Mouse (Mus musculus) thymus, postnatal 36 days (tissue): ENCODE results near the gene Ntf5.
A peak's percentile ranks its signal among the peaks of the same experiment; 100 is the strongest.

Source experiments
- DNase-seq, 2 experiments: peaks; one replicate each; pipeline ENCODE4 v3.0.0; 2022; ENCODE audit warnings: mixed read lengths in 2 of 2

Gene Ntf5

DNA sequence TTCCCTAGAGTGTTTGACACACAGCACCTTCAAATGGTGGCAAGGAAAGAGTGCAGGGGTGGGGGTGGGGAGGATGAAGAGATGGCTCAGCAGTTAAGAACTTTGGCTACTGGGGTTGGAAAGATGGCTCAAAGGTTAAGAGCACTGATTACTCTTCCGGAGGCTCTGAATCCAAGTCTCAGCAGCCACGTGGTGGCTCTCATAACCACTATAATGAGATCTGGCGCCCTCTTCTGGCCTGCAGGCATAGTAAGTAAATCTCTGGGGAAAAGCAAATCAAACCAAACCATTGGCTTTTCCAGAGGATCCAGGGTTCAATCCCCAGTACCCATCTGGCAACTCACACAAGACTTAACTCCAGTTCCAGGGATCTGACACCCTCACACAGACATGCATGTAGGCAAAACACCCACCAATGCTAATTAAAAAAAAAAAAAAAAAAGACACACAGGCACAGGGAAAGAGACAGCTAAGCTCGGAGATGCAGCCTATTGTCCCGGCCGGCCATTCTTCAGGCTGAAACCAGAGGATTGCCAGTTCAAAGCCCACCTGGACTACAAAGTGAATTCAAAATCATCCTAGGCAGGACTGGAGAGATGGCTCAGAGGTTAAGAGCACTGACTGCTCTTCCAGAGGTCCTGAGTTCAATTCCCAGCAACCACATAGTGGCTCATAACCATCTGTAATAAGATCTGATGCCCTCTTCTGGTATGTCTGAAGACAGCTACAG lies 9.8 kb upstream of the Ntf5 start:
- DNase-seq = peak; percentile 55 to 60

DNA sequence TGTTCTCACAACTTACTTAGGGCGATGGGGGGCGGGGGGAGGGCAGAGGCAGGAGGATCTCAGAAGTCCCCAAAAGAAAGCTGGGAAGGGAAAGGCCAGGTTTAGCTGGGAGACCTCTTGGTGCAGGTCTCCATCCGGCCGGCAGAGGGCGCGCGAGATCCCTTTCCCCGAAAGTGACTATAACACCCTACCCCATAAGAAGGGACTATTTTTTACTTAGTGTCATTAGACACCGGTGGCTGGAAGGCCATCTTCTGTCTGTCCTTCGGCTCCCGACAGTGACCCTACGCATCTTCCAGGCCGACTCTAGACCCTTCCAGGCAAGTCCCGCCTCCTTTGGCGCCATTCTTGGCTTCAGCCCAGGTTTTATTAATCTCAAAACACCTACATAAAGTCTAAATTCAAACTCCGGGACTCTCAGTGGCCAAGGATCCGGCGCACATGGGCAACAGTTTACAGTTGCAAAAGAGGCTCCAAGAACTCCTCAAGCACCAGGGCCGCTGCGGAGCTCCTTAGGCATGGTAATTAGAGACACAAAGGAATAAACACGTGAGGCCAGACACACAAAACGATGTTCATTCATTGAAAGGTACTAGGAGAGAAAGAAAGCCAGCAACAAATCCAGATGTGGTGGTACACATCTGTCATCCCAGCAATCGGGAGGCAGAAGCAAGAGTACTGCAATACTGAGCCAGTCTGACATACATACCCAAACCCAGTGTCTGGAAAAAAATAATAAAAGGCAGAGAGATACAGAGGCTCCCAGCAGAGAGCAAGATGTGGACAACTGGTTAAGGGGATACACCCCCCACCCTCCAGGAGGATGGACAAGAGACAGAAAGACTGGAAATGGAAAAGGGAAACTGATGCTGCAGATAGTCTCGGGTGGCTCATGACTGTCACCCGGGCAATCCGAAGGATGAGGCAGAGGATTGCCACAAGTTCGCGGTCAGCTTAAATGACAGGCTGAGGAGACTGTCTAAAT lies 8.1 kb upstream of the Ntf5 start, which contains the start of gene Kcna7:
TSS of gene Kcna7 (plus strand) at position 563 of the 985 bp plus-strand sequence.
- peak; percentile 68 to 74 for DNase-seq

DNA sequence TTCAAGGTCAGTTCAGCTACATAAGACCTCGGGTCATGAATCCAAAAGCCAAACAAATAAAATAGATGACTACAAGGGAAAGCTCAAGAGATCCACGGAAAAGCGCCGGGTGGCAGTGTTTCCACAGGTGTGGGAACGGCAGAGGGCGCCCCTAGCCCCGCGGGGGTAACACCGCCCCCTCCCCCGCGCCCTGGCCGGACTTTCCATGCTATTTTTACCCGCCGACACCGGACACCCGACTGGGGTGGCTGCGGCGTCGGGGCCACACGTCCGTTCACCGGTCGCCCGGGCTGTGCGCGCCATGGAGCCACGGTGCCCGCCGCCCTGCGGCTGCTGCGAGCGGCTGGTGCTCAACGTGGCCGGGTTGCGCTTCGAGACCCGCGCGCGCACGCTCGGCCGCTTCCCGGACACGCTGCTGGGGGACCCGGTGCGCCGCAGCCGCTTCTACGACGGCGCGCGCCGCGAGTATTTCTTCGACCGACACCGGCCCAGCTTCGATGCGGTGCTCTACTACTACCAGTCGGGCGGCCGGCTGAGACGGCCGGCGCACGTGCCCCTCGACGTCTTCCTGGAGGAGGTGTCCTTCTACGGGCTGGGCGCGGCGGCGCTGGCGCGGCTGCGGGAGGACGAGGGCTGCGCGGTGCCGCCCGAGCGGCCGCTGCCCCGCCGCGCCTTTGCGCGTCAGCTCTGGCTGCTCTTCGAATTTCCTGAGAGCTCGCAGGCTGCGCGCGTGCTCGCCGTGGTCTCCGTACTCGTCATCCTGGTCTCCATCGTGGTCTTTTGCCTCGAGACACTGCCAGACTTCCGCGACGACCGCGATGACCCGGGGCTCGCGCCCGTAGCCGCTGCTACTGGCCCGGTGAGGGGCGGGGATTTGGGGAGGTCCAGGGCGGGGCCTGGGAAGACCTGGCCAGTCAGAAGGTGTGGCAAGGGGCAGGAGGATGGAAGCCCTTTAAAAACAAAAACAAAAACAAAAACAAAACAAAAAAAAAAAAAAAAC lies 7.0 kb upstream of the Ntf5 start:
- no peak for DNase-seq

DNA sequence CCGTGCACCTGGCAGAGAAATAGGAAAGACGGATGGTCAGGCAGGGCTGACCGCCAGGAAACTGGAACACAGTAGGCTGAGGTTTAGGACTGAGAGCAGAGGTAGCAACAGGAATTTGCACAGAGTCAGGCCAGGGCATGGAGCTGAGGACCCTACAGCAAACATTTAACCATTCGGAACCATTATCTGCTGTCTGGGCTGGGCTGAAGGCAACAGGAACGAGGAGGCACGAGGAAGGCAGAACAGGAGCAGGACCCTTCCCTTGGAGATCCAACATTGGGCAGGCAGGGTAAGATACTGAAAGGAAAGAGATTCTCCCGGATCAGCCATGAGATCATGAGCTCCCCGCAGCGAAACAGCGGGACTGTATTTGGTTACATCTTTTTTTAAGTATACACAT lies 5.7 kb upstream of the Ntf5 start:
- DNase-seq = no peak

DNA sequence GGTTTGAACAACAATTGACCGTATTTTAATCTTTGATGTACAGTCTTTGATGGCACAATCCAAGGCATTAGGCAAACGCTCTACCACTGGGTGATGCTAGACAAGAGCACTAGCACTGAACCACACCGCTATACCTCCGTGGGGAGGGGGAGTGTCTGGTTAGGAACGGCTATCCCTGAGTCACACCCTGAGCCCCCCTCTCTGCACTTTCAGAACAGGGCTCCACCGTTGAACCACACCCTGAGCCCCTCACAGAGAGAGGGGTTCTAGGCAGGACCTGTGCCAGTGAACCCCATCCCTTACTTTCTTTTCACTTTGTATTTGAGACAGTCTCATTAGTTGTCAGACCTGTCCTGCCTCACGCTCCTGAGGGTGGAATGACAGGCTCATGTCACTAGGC lies 5.1 kb upstream of the Ntf5 start:
- no peak for DNase-seq

DNA sequence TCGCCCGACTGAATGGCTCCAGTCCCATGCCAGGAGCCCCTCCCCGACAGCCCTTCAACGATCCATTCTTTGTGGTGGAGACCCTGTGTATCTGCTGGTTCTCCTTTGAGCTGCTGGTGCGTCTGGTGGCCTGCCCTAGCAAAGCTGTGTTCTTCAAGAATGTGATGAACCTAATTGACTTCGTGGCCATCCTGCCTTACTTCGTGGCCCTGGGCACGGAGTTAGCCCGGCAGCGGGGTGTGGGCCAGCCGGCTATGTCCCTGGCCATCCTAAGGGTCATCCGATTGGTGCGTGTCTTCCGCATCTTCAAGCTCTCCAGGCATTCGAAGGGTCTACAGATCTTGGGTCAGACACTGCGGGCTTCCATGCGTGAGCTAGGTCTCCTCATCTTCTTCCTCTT lies 4.5 kb upstream of the Ntf5 start:
- DNase-seq = no peak

DNA sequence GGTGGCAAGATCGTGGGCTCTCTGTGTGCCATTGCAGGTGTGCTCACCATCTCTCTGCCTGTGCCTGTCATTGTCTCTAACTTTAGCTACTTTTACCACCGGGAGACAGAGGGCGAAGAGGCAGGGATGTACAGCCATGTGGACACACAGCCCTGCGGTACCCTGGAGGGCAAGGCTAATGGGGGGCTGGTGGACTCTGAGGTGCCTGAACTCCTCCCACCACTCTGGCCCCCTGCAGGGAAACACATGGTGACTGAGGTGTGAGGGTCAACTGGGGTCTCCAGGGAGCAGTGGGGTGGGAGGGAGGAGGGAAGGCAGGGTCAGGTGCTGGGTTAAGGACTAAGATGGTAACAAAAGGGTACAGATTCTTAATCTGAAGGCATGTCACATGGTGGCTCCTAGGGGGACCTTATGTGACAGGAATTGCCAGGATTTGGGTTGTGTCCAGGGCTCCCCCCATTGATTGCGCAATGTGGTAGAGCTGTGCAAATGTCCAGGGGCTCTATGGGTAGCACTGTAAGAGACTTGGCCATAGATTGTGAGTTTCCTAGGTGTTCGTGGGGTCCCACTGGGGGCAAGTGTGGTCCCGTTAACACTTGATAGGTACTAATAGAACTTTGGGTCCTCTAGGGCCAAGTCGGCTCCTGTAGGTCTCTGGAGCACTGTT lies 3.9 kb upstream of the Ntf5 start:
- no peak for DNase-seq

DNA sequence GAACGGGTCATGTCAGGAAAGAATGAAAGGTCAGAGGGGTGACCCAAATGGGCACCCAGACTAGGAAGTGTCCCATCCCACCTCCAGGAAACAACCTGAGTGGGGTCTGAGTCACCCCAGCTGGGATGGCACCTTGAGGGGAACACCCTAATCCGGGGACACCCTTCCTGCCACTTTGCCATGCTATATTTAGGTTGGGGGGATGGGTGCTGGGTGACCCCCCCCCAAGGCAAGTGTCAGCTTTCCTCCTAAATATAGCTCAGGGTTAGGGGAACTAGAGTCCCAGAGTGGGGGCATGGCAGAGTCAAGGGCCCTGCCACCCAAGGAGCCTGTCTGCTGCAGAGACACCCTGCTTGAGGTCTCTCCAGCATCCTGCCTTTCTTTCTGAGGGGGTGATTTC lies 1.1 kb upstream of the Ntf5 start:
- no peak for DNase-seq

DNA sequence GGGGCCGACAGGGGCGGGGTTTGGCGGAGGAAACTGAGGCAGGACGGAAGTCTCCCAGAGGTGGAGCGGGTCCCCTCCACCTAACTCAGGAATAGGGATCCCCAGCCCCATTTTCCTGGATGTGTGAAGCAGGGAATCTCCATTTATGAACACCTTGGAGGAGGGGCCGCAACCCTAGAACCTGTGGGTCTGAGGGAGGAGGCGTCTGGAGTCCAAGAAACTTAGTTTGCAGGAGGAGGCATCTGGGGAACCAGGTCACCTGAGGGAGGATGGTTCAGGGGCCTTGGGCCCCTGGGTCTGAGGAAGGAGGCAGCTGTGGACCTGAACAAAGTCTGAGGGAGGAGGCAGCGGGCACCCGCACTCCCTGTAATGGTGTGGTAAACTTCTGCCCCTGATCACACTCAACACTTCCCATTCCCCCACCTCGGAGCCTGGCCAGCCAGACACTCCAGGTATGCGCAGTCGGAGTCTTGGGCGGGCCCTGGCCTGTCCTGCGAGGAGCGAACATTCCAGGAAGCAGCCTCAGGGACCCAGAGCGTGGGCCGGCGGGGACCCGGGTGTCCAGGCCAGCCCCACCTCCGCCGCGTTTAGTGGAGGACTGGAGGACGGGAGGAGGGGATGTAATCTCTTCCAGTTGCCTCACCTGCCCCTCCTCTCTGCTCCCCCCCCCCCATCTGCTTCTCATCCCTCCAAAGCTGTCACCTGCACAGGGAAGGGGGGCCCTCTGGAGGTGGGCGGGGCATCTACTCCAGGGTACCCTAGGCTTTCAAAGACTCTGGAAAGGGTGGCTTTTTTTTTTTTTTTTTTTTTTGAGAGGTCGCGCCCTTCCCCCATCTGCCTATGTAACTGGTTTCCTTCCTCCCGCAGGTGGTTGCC lies 607 bp downstream of the Ntf5 start:
- DNase-seq = no peak

DNA sequence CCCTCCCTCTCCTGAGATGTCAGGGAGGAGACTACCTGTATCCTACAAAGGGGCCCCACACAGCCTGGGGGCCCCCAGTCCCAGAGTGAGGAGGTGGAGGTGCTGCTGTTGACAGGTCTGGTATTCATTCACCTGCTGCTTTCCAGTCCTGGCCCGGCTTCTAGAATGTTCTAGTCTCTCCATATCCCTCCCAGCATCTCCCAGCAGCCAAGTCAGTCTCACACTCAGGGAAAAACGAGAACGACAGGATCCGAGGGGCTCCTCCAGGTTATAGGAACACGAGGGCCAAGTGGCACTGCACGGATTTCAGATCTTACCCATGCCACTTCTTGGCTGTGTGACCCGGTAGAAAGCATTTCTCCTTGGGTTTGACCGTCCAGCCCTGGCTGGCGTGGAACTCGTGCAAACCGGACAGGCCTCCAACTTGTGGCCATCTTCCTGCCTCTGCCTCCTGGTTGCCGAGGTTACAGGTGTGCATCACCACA lies 1.3 kb downstream of the Ntf5 start:
- DNase-seq = no peak

DNA sequence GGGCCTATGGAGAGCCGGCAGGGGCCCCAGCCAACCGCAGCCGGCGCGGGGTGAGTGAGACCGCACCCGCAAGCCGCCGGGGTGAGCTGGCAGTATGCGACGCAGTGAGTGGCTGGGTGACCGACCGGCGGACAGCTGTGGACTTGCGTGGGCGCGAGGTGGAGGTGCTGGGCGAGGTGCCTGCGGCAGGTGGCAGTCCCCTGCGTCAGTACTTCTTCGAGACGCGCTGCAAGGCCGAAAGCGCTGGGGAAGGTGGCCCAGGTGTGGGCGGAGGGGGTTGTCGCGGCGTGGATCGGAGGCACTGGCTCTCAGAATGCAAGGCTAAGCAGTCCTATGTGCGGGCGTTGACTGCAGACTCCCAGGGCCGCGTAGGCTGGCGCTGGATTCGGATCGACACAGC lies 2.1 kb downstream of the Ntf5 start:
- no peak for DNase-seq

DNA sequence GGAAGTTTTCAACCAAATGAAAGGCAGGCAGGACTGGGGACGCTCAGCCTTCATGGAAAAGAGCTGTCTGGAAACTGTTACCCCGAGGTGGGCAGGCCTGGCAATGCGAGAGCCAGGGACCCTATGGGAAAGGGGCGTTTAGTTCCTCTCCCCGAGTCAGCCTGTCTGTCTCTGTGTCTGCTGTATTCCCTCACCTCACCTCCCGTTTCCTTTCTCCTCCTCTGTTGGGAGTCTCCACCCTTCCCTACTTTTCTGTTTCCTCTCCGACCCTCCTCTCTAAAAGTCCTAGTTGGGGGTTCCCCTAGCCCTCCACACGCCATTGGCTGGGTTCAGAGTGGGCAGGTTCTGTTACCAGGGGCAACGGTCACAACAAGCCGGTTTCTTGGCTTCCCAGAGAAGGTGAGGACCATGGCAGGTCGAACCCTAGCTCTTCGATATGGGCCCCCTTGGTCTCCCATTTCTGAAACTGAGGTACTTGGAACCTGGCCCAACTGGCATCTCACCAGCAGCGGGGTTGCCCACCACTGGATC lies 4.5 kb downstream of the Ntf5 start:
- DNase-seq = no peak

DNA sequence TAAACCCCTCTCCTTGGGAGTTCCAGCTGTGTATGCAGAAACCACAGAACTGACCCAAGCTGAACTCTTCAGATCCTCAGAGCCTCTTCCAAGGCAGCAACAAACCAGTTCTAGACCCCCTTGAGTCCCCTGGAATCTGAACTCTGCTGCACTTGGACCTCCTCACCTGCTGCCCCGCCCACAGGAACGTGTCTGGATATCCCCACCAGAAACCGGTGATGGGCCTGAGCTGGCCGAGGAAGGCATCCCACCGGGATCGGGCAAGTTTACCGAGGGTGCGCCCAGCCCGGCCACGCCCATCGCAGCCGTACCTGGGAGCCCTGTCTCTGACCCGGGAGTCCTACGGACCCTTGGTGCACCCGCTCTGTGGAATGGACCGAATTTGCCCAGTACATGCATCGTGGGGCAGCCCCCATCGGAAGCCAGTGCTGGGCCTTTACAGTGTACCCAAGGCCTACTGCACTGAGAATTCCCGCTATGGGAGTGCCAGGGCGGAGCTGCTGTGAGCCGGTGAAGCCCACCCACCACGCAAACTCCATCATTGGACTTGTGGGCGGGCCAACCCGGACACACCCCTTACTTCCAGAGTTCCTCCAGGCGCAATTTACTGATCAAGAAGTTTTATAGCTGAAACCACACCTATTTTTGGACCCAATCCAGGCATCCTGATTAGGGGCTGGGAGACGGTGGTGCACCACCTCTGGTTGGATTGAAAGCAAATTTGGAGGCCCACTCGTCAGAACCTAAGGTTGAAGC lies 6.5 kb downstream of the Ntf5 start:
- no peak for DNase-seq

DNA sequence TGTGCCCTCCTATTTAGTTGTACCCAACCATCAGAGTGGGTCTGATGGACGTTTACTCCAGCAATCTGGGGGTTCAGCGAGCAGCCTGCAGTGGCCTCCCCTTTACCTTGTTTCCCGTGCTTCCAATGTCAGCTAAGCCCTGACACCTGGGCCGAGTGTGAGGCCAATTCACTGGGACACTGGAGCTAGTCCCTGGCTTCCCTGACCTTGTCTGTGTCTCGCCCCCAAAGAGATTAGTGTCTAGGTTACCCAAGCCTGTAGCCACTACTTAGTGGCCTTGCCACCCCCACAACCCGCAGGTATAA lies 7.1 kb downstream of the Ntf5 start, which contains the start of gene Lhb:
TSS of gene Lhb (plus strand) at position 206 of the 305 bp plus-strand sequence.
- no peak for DNase-seq

DNA sequence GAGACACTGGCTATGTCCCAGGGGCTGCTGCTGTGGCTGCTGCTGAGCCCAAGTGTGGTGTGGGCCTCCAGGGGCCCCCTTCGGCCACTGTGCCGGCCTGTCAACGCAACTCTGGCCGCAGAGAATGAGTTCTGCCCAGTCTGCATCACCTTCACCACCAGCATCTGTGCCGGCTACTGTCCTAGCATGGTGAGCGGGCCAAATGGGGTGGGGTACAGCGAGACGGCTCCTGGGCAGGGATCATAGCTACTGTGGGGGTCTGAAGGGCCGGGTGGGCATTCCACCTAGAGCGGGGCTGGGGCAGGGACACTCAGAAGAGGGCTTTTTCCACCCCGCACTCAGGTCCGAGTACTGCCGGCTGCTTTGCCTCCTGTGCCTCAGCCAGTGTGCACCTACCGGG lies 7.7 kb downstream of the Ntf5 start:
- DNase-seq = no peak

DNA sequence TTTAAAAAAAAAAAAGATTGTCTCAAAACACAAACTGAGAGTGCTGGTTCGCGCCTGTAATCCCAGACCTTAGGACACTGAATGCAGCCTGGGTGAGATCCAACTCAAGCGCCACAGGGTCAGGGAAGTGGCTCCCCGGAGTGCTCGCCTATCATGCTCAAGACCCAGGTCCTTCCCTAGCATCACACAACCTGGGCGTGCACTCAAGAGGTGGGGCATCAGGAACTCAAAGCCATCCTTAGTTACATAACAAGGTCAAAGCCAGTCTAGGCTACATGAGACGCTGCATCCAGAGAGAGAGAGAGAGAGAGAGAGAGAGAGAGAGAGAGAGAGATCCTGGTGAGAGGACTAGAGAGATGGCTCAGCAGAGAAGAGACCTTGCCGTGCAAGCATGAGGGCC lies 13.1 kb downstream of the Ntf5 start:
- DNase-seq = no peak

DNA sequence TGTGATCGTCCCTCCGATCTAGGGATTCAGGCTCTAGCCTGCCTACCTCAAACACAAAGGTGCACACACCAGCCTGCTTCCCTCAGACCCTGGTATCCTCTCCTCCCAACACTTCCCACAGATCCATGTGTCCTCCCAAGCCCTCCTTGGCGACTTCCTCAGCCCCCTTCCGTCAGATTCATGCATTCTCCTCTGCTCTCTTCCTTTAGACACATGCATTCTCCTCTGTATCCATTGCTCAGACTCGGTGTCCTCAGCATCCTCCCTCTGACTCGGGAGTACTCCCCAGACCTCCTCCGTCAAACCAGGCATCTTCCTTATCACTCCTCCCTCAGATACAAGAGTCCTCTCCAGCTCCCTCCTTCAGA lies 20.3 kb downstream of the Ntf5 start:
- no peak for DNase-seq

DNA sequence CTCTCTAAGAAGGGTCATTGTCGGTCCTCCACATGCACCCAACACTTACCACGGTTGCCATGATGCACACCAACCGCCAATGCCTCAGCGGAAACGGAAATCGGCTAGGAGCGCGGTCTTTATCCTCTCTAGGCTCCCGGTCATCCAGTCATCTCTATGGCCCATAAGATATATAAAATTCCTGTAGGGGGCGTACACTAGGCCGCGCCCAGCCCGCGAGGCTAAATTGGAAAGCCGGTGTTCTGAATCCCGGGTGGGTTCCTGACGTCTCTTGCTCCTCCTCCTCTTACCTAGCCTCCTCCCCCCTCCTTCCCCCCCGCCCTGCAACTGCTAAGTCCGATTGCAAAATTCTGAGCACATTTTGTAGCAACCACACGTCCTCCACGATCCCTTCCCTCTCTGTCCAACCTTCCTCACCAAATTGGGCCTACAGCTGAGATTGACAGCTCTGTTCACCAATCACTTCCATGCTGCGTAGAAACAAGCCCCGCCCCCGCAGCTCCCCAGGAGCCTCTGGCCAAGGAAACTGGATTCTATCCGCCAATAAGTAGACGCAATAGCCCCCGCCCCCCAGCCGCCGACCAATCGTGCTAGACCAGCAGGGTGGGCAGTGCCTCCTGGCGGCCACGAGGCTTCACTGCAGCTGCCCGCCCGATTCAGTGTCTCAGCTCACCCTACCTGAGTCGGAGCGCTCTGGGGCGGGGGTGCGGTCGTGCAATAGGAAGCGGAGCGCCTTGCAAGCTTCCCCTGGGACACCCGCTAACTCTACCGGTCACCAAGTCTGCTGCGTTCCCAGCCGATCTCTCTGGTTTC lies 20.9 kb downstream of the Ntf5 start, which contains the start of gene Gys1:
TSS of gene Gys1 (plus strand) at position 642 of the 813 bp plus-strand sequence.
- peak; percentile 100 for DNase-seq

DNA sequence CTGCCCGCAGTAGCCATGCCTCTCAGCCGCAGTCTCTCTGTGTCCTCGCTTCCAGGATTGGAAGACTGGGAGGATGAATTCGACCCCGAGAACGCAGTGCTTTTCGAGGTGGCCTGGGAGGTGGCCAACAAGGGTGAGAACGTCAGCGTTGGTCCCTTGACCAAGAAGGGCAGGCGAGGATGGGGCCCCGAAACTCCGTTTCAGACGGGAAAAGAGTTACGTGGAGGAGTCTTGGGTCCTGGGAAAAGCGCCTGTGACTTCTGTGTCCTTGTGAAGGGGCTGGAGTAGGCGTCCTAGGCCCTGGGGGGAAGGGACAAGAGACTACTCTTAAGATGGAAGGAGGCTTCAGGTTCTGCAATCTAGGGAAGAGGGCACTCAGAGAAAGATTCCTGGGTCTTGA lies 21.5 kb downstream of the Ntf5 start:
- DNase-seq = no peak
